Mouse (Mus musculus) hindbrain, embryonic 11.5 days (tissue): Measurements from ENCODE around the gene Mlycd. TPM values are rescaled to one million over a fixed set of nuclear protein-coding genes. Genes with fewer than 3 reads are reported as not detected.

Source experiments
- ATAC-seq: fragments of 200-750 bp; cut with Nextera tagmentation; 2 replicates; pipeline ENCODE4 v1.8.0; 2017; ENCODE audit warnings: mild to moderate bottlenecking, moderate TSS enrichment, moderate library complexity; ENCODE audit not compliant: low FRiP score
- DNase-seq: peaks from one replicate; pipeline ENCODE4 v3.0.0-alpha.2; 2015; ENCODE audit warnings: low spot score
- H3K27ac ChIP-seq: fragments of 300-500 bp; sonication (generic); 2 replicates; pipeline ENCODE4 v1.5.1; 2014; ENCODE audit warnings: mild to moderate bottlenecking, low read depth, low read length
- H3K27me3 ChIP-seq: fragments of 300-500 bp; sonication (generic); 2 replicates; pipeline ENCODE4 v1.6.1; 2014; ENCODE audit warnings: mild to moderate bottlenecking, low read length, moderate library complexity, mixed read lengths; ENCODE audit not compliant: control insufficient read depth, insufficient read depth
- H3K36me3 ChIP-seq: fragments of 300-500 bp; sonication (generic); 2 replicates; pipeline ENCODE4 v1.6.1; 2014; ENCODE audit warnings: mild to moderate bottlenecking, low read length, moderate library complexity, mixed read lengths; ENCODE audit not compliant: control insufficient read depth, insufficient read depth
- H3K4me1 ChIP-seq: fragments of 300-500 bp; sonication (generic); replicated peaks from 2 replicates; pipeline ENCODE4 v1.6.1; 2014; ENCODE audit warnings: low read length, mixed read lengths; ENCODE audit not compliant: control insufficient read depth, insufficient read depth
- H3K4me2 ChIP-seq: fragments of 300-500 bp; sonication (generic); replicated peaks from 2 replicates; pipeline ENCODE4 v1.6.1; 2014; ENCODE audit warnings: mild to moderate bottlenecking, low read depth, low read length
- H3K4me3 ChIP-seq: fragments of 300-500 bp; sonication (generic); 2 replicates; pipeline ENCODE4 v1.5.1; 2014; ENCODE audit warnings: low read depth, low read length
- H3K9ac ChIP-seq: fragments of 300-500 bp; sonication (generic); 2 replicates; pipeline ENCODE4 v1.6.1; 2014; ENCODE audit warnings: low read depth, low read length
- H3K9me3 ChIP-seq: fragments of 300-500 bp; sonication (generic); 2 replicates; pipeline ENCODE4 v1.6.1; 2016; ENCODE audit warnings: low read length; ENCODE audit not compliant: control insufficient read depth
- WGBS: fragments of 180-500 bp; shearing (Covaris S2); extraction: QIAGEN DNeasy Blood & Tissue Kit; methylation state at CpG from one replicate; pipeline ENCODE4 v1.1.7; 2014; 5-methylcytosine and 5-hydroxymethylcytosine counted together
- polyA plus RNA-seq: library from polyadenylated mRNA; unstranded; fragments of >200 nt; fragmentation: Nextera tagmentation; extraction: Ambion mirVana; gene quantifications from 2 replicates; pipeline ENCODE4 v1.2.1, GENCODE M21; 2014

Mlycd gene
- polyA plus RNA-seq, 1 experiment from 2014 or later = 9.2 TPM

GRCm38 (mm10) chr8:119425533-119425932, 30.9 kb downstream of the Mlycd start:
- no peak overlapping the region for H3K9ac ChIP-seq
- H3K27me3 ChIP-seq = no peaks in the 10 kb centered on the region
- no peaks in the 10 kb centered on the region; the same call in 1 of the 2 replicates for H3K4me1 ChIP-seq
- H3K4me3 ChIP-seq = no peak overlapping the region
- DNase-seq = no peak
- no peak for ATAC-seq
- H3K36me3 ChIP-seq = no peaks in the 10 kb centered on the region
- no peaks in the 10 kb centered on the region for H3K9me3 ChIP-seq
- whole genome bisulfite sequencing = 92% methylated on average over 10 of the region's 10 CpGs
- no peak overlapping the region for H3K27ac ChIP-seq
- no peak overlapping the region for H3K4me2 ChIP-seq

GRCm38 (mm10) chr8:119426069-119426735, 31.5 kb downstream of the Mlycd start:
- no peak overlapping the region for H3K9ac ChIP-seq
- 80% methylated on average over 6 of the region's 6 CpGs for WGBS
- H3K4me2 ChIP-seq = no peak overlapping the region

GRCm38 (mm10) chr8:119427634-119428349, 33.1 kb downstream of the Mlycd start:
- WGBS = 75% methylated on average over 12 of the region's 12 CpGs
- H3K36me3 ChIP-seq = no peaks in the 10 kb centered on the region
- H3K4me1 ChIP-seq = no peaks in the 10 kb centered on the region
- DNase-seq (no peak), ATAC-seq (no peak)
- H3K4me2 ChIP-seq = no peak overlapping the region
- no peak overlapping the region for H3K27ac ChIP-seq
- H3K9ac ChIP-seq = no peak overlapping the region
- H3K27me3 ChIP-seq = no peaks in the 10 kb centered on the region
- H3K9me3 ChIP-seq = no peaks in the 10 kb centered on the region
- H3K4me3 ChIP-seq = no peak overlapping the region

More at GRCm38 (mm10) chr8:119426069-119426735, 31.5 kb downstream of the Mlycd start:
- H3K27me3 ChIP-seq = no peaks in the 10 kb centered on the region
- H3K36me3 ChIP-seq = no peaks in the 10 kb centered on the region
- H3K4me1 ChIP-seq = no peaks in the 10 kb centered on the region; the same call in 1 of the 2 replicates
- no peak overlapping the region for H3K4me3 ChIP-seq
- no peak overlapping the region for H3K27ac ChIP-seq
- DNase-seq = no peak
- no peak for ATAC-seq
- no peaks in the 10 kb centered on the region for H3K9me3 ChIP-seq

GRCm38 (mm10) chr8:119428350-119428740, 33.7 kb downstream of the Mlycd start:
- Histone ChIP-seq H3K4me3 (no peak overlapping the region), H3K27ac (no peak overlapping the region), H3K9ac (no peak overlapping the region), H3K27me3 (no peaks in the 10 kb centered on the region), H3K9me3 (no peaks in the 10 kb centered on the region), H3K4me2 (no peak overlapping the region), H3K36me3 (no peaks in the 10 kb centered on the region), H3K4me1 (no peaks in the 10 kb centered on the region)
- ATAC-seq (no peak), DNase-seq (no peak)
- 82% methylated on average over 7 of the region's 7 CpGs for WGBS

GRCm38 (mm10) chr8:119428766-119429327, 34.2 kb downstream of the Mlycd start:
- Histone ChIP-seq H3K4me2 (no peak overlapping the region), H3K36me3 (no peaks in the 10 kb centered on the region), H3K4me3 (no peak overlapping the region), H3K4me1 (no peaks in the 10 kb centered on the region), H3K27me3 (no peaks in the 10 kb centered on the region), H3K9me3 (no peaks in the 10 kb centered on the region), H3K9ac (no peak overlapping the region), H3K27ac (no peak overlapping the region)
- DNase-seq (no peak), ATAC-seq (no peak)
- 85% methylated on average over 5 of the region's 5 CpGs for WGBS

GRCm38 (mm10) chr8:119429552-119429951, 34.9 kb downstream of the Mlycd start:
- Histone ChIP-seq H3K27ac (no peak overlapping the region), H3K4me3 (no peak overlapping the region), H3K9ac (no peak overlapping the region), H3K4me2 (no peak overlapping the region), H3K9me3 (no peaks in the 10 kb centered on the region), H3K27me3 (no peaks in the 10 kb centered on the region), H3K4me1 (no peaks in the 10 kb centered on the region), H3K36me3 (no peaks in the 10 kb centered on the region)
- no peak for DNase-seq
- no peak for ATAC-seq
- WGBS = 86% methylated on average over 3 of the region's 3 CpGs

- Histone ChIP-seq H3K4me2 (no peak overlapping the region), H3K27me3 (no peaks in the 10 kb centered on the region), H3K27ac (no peak overlapping the region), H3K4me1 (no peaks in the 10 kb centered on the region), H3K4me3 (no peak overlapping the region), H3K36me3 (no peaks in the 10 kb centered on the region), H3K9me3 (no peaks in the 10 kb centered on the region), H3K9ac (no peak overlapping the region)
- WGBS = 72% methylated on average over 8 of the region's 8 CpGs
- no peak for DNase-seq
- no peak for ATAC-seq
Observed at GRCm38 (mm10) chr8:119430250-119430649, 35.6 kb downstream of the Mlycd start.

GRCm38 (mm10) chr8:119430690-119431089, 36.0 kb downstream of the Mlycd start:
- no peaks in the 10 kb centered on the region for H3K27me3 ChIP-seq
- H3K9me3 ChIP-seq = no peaks in the 10 kb centered on the region
- WGBS = 87% methylated on average over 7 of the region's 7 CpGs
- H3K36me3 ChIP-seq = no peaks in the 10 kb centered on the region
- ATAC-seq (no peak), DNase-seq (no peak)
- no peak overlapping the region for H3K4me2 ChIP-seq
- no peaks in the 10 kb centered on the region for H3K4me1 ChIP-seq
- H3K27ac ChIP-seq = no peak overlapping the region
- no peak overlapping the region for H3K4me3 ChIP-seq
- H3K9ac ChIP-seq = no peak overlapping the region

GRCm38 (mm10) chr8:119432372-119432771, 37.7 kb downstream of the Mlycd start:
- ATAC-seq (no peak), DNase-seq (no peak)
- 50% methylated on average over 3 of the region's 3 CpGs for WGBS
- Histone ChIP-seq H3K9me3 (no peaks in the 10 kb centered on the region), H3K27ac (no peak overlapping the region), H3K9ac (no peak overlapping the region), H3K4me2 (no peak overlapping the region), H3K27me3 (no peaks in the 10 kb centered on the region), H3K4me3 (no peak overlapping the region), H3K36me3 (no peaks in the 10 kb centered on the region), H3K4me1 (no peaks in the 10 kb centered on the region)
